Mouse (Mus musculus) right cerebral cortex, postnatal 36 days (tissue): ENCODE results near the gene Ric1.

Experiments
- DNase-seq, 2 experiments: peaks; one replicate each; pipeline ENCODE4 v3.0.0; 2022; ENCODE audit warnings: low spot score in 2 of 2, mixed read lengths in 1 of 2

Ric1 gene

DNA sequence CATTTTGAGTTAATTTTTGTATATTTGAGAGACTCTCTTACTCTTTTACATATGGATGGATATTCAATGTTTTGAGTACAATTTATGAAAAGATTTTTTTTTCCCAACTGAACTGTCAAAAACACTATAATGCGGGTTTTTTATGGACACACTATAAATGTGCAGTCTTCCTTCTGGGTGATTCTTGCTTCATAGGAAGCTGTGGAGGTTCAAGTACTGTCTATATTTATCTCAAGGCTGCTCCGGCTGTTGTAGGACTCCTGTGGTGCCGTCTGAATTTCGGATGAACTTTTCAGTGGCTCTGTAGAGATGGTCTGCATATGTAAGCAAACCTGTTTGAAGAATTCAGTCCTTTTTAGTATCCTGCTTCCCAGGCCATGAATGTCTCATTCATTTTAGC, 86.1 kb downstream of the Ric1 start:
- no peak for DNase-seq

DNA sequence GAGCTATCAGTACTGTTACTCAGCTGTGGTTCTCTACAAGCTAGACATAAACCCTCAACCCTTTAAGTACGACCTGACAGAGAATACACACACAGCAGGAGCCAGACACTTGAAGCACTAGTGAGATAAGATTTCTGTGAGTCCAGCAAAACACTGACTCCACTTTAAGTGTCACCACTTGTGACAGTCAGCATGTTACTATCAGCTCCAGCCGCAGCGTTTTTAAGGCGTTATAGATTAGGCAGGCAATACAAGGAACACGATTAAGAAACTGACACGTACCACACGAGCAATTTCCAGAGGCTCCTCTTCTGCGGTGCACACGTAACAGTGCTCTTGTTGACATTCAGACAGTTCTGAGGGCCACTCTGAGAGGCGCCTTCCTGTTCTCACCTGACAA, 88.8 kb downstream of the Ric1 start:
- no peak for DNase-seq

DNA sequence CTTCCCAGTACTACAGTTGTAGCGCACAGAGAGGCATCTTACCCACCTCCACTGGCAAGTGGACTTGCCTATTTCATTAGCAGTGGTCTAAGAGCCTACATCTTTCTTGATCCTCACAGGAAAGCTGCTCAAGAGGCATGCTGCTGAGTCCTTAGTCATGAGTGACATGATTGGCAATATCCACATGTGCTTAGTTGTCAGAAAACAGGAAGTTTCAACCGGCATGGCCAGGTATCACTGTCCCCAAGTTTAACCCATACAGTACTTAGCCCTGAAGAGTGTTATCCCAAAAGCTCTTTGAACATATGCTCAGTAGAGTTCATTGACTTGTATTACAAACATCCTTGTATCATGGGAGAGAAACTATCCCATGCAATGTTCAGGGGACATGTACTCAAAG, 90.0 kb downstream of the Ric1 start:
- no peak for DNase-seq

DNA sequence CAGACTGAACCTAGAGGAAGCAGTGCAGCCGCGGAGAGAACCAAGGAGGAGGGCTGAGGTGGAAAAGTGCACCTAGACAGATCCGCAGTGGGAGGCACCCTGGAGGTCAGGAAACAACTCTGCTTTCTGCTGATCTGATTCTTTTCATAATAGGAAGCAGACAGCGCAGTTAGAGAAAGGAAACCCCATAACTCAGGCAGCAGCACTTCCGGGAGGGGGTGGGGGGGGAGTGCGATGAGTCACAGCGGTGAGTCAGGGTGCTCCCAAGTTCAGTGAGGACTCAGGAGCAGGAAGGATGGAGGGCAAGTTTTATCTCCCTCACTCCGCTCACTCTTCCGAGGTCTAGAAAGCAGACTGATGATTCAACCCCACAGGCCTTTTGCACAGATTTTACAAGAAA, 119.0 kb downstream of the Ric1 start:
- DNase-seq: no peak

DNA sequence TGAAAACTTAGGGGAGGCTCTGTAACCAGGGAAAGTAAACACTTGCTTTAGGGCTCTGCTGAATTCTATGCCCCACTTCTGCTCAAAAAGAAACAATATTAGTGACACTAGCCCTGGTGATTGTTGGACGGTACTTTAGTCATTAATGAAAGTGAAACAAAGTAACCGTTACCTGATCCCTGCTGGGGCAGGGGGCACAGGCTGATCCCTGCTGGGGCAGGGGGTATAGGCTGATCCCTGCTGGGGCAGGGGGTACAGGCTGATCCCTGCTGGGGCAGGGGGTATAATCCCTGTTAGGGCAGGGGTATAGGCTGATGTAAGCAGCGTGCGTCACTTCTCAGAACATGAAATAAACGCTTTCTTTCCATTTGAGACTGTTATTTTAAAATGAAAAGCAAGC, 119.4 kb downstream of the Ric1 start:
- DNase-seq: no peak

DNA sequence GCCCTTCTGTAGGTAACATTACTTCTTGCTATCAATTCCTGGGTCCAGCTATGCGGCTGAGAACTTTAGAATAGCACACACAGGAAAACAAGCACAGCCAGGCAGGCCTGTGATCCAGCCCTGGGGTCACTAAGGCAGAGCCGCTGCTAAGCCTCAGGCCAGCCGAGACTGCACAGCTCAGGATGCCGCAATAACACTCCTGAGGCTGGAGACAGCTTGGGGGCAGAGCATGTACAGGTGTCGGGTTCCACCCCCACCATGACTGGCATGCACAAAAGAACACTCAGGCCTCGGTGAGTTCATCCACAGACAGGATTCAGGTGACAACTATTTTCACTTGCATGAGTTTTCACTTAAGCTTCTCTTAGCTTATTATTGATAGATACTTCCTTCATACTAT, 120.1 kb downstream of the Ric1 start:
- no peak for DNase-seq

DNA sequence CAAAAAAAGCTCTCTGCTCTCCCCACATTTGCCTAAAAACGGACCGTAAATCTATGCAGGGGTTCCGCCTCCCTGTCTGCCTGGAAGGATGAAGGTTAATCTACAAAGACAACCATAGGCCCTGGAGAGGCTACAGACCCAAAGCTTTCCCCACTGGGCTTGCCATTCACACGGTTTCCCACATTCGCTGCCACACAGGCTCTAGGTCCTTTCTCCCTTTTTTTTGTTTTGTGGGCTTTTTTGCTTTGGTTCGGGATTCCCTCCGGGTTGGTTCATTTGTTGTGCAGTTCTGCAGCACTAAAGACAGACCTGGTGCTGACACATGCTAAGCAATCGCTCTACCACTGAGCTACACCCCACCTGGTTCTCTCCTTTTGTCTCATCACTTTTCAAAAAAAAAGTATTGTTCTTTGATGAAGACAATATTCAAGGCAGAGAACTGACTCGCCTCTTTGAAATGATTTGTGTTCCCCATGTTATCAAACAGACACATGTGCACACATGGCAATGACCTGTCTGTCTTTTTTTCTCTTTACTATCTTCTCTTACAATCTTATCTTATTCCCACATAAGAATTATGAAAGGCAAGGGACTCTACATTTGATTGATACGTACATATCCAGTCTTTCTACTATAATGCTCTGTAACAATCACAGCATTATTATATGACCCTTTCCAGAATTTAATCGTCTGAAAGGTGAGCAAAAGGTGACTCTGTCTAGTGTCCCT, 121.3 kb downstream of the Ric1 start:
- no peak for DNase-seq

DNA sequence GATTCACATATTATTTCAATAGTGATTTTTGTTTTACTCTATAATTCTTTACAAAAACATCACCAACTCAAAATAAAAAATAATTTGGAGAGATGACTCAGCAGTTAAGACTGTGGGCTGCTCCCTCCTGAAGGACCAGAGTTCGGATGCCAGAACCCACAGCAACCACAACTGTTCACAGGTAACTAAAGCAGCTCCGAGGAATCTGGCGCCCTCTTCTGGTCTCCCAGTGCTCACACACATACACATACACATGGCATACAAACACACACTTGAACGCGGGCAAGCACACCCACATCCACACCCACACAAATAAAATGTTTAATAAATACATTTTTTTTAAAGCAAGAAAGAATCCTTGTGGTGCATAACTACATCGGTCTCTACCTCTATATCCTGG, 122.7 kb downstream of the Ric1 start:
- no peak for DNase-seq

DNA sequence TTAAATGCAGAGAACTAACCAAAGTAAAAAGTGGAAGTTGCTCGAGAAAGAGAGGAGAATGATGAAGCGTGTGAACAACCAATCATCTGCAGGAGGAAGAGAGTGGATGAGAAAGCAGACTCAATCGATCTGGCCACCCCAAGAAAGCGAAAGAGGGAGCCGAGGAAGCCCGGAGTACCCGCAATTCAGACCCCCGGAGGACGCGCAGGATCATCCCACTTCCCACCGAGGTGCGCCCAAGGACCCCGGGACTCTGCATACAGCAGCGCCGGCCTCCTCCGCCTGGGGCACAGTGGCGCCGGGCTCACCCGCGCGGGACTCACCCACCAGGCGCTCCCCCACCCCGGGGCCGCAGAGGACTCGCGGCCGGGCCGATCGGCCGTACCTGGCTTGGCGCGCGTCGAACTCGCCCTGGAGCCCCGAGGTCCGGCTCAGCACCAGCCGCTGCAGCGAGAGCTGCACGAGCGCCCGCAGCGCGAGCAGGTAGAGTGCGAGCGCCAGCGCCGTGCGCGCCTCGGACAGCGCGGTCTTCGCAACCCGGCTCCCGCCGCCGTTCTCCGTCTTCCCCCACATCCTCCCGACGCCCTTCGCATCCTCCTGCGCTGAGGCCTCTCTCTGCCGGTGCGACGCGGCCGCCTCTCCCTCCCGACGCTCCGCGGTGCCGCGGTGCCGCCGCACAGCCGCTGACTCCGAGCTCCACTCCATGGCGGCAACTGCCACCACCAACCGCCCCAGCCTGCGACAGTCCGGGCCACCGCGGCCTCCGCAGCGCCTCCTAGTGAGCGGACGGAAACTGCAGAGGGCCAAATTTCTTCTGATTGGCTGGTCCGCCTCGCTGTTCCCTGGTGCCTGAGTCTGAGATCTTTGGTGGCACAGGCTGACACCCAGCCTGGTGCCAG, 125.8 kb downstream of the Ric1 start, which contains the start of gene Ermp1:
Gene Ermp1, minus strand, starts transcription at position 765 of the 899 bp plus-strand sequence.
- DNase-seq: peak; percentile 92 to 93

DNA sequence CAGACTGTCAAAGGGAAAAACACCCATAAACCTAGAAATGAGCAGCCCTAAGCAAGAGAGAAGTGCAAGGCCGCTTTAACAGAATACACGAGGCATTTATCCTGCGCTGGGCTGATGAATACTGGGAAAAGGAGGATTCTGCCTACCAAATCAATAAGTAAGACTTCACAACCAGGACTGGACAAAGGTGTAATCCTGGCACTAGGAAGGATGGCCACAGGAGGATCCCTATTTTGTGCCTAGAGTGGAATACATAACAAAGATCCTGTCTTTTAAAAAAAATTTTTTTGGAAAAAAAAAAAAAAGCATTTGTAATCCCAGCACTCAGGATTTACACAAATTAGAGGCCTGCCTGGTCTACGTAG, 126.5 kb downstream of the Ric1 start:
- DNase-seq: no peak

DNA sequence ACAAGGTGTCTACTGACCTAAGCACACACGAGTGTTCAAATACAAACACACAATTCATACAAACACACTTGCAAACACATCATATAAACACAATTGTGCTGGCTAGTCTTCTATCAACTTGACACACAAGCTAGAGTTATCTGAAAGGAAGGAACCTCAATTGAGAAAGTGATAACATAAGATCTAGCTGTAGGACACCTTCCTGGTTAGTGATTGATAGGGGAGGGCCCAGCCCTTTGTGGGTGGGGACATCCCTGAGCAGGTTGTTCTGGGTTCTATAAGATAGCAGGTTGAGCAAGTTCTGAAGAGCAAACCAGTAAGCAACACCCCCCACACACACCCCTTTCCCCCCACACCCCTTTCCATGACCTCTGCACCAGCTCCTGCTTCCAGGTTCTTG, 127.6 kb downstream of the Ric1 start:
- no peak for DNase-seq

DNA sequence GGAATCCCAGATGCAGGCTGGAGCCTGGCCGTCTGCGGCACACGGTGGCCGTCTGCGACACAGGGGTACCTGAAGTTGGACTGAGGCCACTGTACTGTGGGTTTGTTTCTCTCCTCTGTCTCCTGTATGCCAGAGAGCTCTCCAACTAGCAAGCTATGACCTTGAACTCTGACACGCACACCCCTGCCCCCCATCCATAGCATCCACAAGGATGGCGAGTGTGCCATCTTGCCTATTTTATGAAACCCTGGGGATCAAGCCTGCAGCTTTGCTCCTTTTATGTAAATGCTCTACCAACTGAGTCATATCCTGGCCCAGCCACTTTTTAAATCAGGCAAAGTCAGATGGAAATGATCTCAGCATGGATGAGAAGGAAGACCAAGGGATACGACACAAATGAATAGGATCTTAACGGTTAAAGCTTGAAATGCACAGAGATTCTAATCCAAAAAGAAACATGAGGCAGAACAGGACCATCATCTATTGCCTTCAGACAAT, 131.7 kb downstream of the Ric1 start:
- no peak for DNase-seq

DNA sequence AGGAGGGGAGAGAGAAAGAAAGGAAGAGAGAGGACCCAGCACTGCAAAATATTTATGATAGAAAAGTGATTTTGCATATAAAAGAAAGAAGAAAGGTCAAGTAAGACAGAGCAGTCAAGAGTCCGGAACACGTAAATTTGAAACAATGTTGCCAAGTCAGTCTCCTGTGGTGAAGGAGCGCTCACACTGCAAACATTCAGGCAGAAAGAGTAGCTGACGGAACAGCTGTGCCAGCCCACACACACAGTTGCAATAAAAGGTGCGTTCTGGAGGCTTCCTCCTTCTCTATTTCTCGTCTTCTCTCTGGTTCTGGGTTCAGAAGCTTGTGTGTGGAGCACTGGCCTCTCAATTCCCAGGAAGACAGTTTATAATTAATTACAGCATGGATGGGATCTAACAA, 133.1 kb downstream of the Ric1 start:
- DNase-seq: no peak

DNA sequence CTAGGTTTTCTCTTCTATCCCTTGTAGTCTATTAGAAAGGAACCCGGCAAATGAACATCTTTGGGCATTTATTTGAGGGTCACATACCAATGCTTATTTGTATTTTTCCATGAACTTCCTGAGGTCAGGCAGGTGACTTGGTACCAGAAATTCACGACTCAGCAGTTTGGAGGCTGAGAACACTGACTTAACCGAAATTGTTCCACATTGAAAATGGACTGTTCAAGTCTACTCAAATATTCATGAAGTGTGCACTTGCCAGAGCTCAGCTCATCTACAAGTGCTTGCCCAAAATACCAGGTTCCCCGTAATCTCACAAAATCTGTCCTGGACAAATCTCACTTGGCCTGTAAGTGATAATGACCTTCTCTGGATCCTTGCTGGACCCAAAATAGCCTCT, 133.9 kb downstream of the Ric1 start:
- no peak for DNase-seq
